Mouse (Mus musculus): ENCODE data around the gene Bicdl2.

DNA sequence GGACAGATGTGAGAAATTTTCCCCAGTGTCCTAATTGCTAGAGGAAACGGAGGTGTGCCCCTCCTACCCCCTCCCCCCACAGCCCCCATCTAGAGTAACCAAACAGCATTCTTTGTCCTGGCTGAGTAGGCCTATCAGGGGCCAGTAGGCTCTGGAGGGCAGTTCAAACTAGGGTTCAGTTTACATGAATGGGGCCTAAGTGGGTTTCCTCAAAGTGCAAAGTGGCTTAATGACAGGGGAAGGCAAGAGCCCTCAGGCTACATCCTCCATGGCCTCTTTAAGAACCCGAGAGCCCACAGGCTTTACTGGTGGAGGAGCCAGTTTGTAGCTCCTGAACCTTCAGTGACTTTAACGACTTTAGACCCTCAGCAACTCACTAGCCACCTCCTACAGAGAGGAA is 35.5 kb downstream of the Bicdl2 start:
- TF ChIP-seq POLR2A (IDR thresholded peaks at IDR 0.05; ENCODE audit: extremely low read depth, insufficient read depth, low read length): no peak
- TF ChIP-seq CTCF (IDR thresholded peaks at IDR 0.05; ENCODE audit: low read depth, low read length): no peak
